Mouse (Mus musculus) spleen, adult 2 months (tissue): Measurements from ENCODE around the gene Macrod2. TPM values are rescaled to one million over a fixed set of nuclear protein-coding genes. Genes with fewer than 3 reads are reported as not detected.

Experiments
- DNase-seq, 2 experiments: peaks; one replicate each; pipeline versions ENCODE4 v3.0.0 to v3.0.0-alpha.2; 2012 to 2021; ENCODE audit warnings: low spot score in 2 of 2, low read depth in 1 of 2
- H3K27ac ChIP-seq: fragments of 200-500 bp; 2 replicates; pipeline ENCODE4 v1.5.1; 2012; ENCODE audit warnings: low read length, inconsistent platforms; ENCODE audit not compliant: insufficient read depth
- H3K27me3 ChIP-seq: fragments of 200-500 bp; 2 replicates; pipeline ENCODE4 v1.6.1; 2012; ENCODE audit warnings: mild to moderate bottlenecking, moderate library complexity, low read length, inconsistent platforms; ENCODE audit not compliant: control insufficient read depth, insufficient read depth
- H3K36me3 ChIP-seq: fragments of 200-500 bp; 2 replicates; pipeline ENCODE4 v1.6.1; 2012; ENCODE audit warnings: mild to moderate bottlenecking, low read length, inconsistent platforms; ENCODE audit not compliant: control insufficient read depth, insufficient read depth
- H3K4me1 ChIP-seq: fragments of 200-500 bp; 2 replicates; pipeline ENCODE4 v1.6.1; 2011; ENCODE audit warnings: inconsistent platforms; ENCODE audit not compliant: control insufficient read depth, insufficient read depth, insufficient read length
- H3K4me3 ChIP-seq: fragments of 200-500 bp; 2 replicates; pipeline ENCODE4 v1.5.1; 2011; ENCODE audit warnings: mild to moderate bottlenecking, inconsistent platforms; ENCODE audit not compliant: insufficient read depth, insufficient read length; ENCODE audit errors: extremely low read depth
- CTCF ChIP-seq: fragments of 200-500 bp; IDR thresholded peaks from 2 replicates; pipeline ENCODE4 v1.5.1; 2011; ENCODE audit warnings: mild to moderate bottlenecking, inconsistent platforms; ENCODE audit not compliant: insufficient read depth, insufficient read length, insufficient replicate concordance; ENCODE audit errors: extremely low read depth
- POLR2A ChIP-seq: fragments of 200-500 bp; IDR thresholded peaks from 2 replicates; pipeline ENCODE4 v1.6.1; 2011; ENCODE audit warnings: low read depth, low read length, inconsistent platforms
- WGBS: fragments of 180-500 bp; shearing (Covaris S2); methylation state at CpG from one replicate; pipeline ENCODE4 v1.1.7; 2018; 5-methylcytosine and 5-hydroxymethylcytosine counted together
- polyA plus RNA-seq: library from polyadenylated mRNA; depleted of rRNA; stranded (reverse); fragments of >200 nt; gene quantifications from 2 replicates; pipeline ENCODE4 v1.2.3, GENCODE M21; 2012

The Macrod2 gene
- polyA plus RNA-seq, 1 experiment, result 2.2 TPM

DNA sequence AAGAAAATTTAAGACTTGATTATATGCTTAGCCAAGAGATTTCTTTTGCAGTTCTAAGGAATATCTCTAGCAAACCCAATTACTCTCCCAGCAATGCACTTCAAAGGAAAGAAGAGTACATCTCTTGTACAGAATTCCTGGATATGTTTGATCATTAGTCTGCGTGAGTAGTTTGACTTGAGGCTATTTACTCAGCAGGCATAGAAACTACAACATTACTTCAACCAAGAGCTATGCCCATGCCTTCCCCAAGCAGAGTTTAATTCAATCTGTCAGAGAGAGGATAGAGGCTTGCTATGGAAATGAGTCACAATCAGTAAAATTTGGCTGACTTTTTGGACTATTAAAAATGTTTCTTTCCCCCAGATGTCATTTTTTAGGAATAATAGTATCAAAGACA is 785.5 kb downstream of the Macrod2 start:
- TF ChIP-seq CTCF (no peak), POLR2A (no peak)
- no peak for DNase-seq
- H3K36me3 ChIP-seq, result no peaks in the 10 kb centered on the region
- no peak overlapping the region for H3K4me3 ChIP-seq
- no peak overlapping the region for H3K27ac ChIP-seq
- H3K4me1 ChIP-seq, result no peaks in the 10 kb centered on the region
- 85% methylated on average over 1 of the region's 1 CpGs for WGBS
- H3K27me3 ChIP-seq, result no peaks in the 10 kb centered on the region

DNA sequence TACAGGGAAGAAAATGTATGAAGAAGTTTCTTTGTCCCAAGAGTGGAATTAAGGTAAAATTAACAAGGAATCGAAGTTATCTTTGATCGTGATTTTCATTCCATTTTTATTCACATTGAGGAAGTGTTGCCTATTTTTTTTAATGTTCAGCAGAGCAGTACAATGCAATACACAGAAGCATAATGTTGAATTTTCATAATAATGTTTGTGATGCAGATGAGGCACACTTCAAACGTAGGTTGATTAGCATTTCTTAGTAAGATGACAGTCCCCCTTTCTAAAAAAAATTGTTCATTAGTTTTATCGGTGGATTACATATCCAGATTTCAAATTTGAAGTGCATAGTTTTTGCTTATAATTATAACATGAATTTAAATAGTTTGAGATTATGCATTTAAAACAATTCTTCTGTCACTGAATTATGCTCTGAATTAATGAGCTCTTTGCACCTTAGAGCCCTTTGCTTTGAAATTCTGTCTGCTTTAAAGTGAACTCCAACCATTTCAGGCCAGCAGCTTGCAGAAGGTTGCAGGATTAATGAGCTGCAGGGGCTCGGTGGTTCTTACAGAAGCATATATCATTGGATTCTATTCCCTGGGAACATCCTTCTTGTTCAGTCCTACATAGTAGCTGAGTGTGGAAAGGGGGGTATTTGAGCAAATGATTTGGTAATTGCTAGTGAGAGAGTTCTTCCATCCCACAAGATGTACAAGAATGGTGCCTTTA is 787.1 kb downstream of the Macrod2 start:
- no peaks in the 10 kb centered on the region for H3K36me3 ChIP-seq
- no peaks in the 10 kb centered on the region for H3K4me1 ChIP-seq
- no peaks in the 10 kb centered on the region for H3K27me3 ChIP-seq
- TF ChIP-seq CTCF (no peak), POLR2A (no peak)
- no peak for DNase-seq
- WGBS, result 89% methylated on average over 5 of the region's 5 CpGs
- H3K27ac ChIP-seq, result no peak overlapping the region
- H3K4me3 ChIP-seq, result no peak overlapping the region

DNA sequence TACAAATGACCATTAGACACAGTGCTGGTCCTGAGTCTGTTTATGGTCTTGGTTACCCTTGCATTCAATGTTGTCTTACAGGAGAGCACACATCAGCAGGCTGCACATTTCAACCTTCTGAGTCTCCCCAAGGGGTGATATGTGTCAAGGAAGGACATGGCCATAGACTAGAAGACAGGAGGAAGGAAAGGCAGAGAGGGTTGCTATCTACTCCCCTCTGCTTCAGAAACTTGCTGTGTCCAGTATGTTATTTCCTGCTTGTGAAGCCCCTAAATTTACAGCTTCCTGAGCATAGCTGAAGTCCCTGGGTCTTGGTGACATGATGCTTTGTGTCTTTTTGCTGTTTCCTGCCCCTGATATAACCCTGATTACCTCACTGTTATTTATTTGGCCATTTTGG is 799.4 kb downstream of the Macrod2 start:
- TF ChIP-seq POLR2A (no peak), CTCF (no peak)
- Histone ChIP-seq H3K4me3 (no peak overlapping the region), H3K27me3 (no peaks in the 10 kb centered on the region), H3K4me1 (no peaks in the 10 kb centered on the region), H3K36me3 (no peaks in the 10 kb centered on the region), H3K27ac (no peak overlapping the region)
- DNase-seq, result no peak

DNA sequence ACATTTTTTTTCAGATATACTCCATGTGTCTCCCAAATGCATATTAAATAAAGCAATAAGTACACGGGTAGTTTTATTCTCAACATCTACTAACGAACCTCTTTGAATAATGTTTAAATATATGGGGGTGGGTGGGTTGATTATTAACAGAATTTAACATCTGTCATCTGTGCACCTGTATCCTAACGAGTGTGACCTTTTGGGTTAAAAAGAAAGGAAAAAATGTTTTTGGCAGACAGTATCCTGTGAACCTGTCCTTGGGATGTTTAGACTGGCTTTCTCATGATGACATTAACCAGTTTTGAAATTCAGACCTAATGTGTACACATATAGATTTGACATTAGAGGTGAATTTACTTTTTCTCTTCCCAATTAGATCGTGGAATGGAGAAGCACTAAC is 805.4 kb downstream of the Macrod2 start:
- 81% methylated on average over 4 of the region's 4 CpGs for WGBS
- DNase-seq, result no peak
- no peak overlapping the region for H3K27ac ChIP-seq
- no peaks in the 10 kb centered on the region for H3K4me1 ChIP-seq
- TF ChIP-seq POLR2A, result no peak
- TF ChIP-seq CTCF, result no peak
- H3K4me3 ChIP-seq, result no peak overlapping the region
- H3K27me3 ChIP-seq, result no peaks in the 10 kb centered on the region
- H3K36me3 ChIP-seq, result no peaks in the 10 kb centered on the region

DNA sequence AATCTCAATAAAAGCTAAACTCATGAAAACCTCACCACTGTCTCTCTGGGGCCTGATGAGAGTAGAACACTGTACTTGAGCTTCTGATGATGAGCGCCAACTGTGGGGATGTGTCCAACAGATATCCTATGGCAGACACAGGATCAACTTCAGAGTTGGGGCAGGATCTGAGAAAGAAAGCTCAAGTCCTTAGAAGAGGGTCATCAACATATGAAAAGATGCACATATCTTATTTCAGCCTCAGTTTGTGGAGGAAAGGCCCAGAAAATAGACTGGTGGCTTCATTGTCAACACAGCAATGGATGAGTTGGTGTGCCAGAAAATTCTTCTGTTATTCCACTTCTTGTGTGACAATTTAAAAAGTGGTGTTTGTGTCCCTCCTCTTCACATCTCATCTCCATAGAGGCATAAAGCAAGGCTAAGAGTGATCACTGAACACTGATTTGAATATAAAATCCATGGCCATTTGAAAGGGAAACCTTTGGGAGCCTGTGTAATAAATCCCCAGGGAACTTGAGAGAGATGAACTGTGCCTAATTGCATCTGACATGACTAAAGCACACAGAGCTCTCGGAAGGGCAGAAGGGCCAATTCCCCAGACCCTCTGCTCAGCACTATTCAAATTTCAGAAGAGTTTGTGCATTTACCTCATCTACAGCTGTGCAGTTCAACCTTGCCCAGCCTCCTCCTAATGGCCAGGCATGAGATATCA is 806.4 kb downstream of the Macrod2 start:
- H3K4me1 ChIP-seq, result no peaks in the 10 kb centered on the region
- no peak overlapping the region for H3K4me3 ChIP-seq
- 89% methylated on average over 2 of the region's 2 CpGs for WGBS
- H3K27me3 ChIP-seq, result no peaks in the 10 kb centered on the region
- no peak overlapping the region for H3K27ac ChIP-seq
- TF ChIP-seq CTCF, result no peak
- TF ChIP-seq POLR2A, result no peak
- H3K36me3 ChIP-seq, result no peaks in the 10 kb centered on the region
- DNase-seq, result no peak

DNA sequence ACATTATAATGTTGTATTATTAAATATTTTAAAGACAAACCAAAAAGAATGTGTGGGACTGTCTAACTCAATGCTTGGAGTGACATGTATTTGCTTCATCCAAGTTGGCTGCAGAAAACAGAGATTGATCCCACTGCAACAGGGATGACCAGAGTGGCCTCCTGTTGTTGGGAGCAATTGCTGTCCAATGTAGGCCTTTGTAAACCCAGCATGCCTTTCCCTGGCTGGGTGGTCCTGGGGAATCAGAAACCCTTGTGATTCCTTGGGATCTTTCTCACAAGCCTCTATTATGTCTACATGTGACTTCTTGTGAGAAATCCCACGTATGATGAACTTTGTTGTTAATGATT is 806.9 kb downstream of the Macrod2 start:
- H3K27me3 ChIP-seq, result no peaks in the 10 kb centered on the region
- no peak overlapping the region for H3K27ac ChIP-seq
- no peaks in the 10 kb centered on the region for H3K4me1 ChIP-seq
- no peaks in the 10 kb centered on the region for H3K36me3 ChIP-seq
- DNase-seq, result no peak
- H3K4me3 ChIP-seq, result no peak overlapping the region
- WGBS, result 64% methylated on average over 1 of the region's 1 CpGs
- TF ChIP-seq CTCF, result no peak
- TF ChIP-seq POLR2A, result no peak

DNA sequence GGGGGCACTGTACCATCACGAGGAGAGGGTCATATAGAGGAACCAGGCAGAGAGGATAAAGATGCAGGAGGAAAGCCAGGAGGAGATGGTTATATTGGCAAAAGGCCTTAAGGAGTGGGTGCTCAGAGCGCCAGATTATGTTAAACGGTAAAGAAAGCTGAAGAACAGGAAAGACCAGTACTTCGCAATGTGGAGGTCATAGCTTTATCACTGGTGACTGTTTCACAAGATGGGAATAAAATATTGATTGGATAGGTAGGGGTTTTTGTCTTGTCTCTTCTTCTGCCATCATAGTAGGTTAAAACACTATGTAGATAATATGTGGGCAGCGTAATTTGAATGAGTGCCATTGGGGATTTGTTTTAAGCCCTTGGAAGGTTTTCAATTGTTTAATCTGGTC is 816.2 kb downstream of the Macrod2 start:
- H3K27me3 ChIP-seq, result no peaks in the 10 kb centered on the region
- no peak for TF ChIP-seq POLR2A
- no peak for TF ChIP-seq CTCF
- no peaks in the 10 kb centered on the region for H3K4me1 ChIP-seq
- no peak overlapping the region for H3K4me3 ChIP-seq
- no peak for DNase-seq
- no peak overlapping the region for H3K27ac ChIP-seq
- 88% methylated on average over 5 of the region's 5 CpGs for WGBS
- H3K36me3 ChIP-seq, result no peaks in the 10 kb centered on the region
